Mouse (Mus musculus) MEL (cell line): ENCODE measurements around the gene Frmd4a. TPM values are rescaled to one million over a fixed set of nuclear protein-coding genes. Genes with fewer than 3 reads are reported as not detected.

Source experiments
- DNase-seq: peaks from one replicate; pipeline ENCODE4 v3.0.0; 2011; ENCODE audit warnings: low read depth, low spot score
- H3K27ac ChIP-seq: 2 replicates; pipeline ENCODE4 v1.5.1; 2012; ENCODE audit warnings: low read depth, mild to moderate bottlenecking, control low read depth, low read length, moderate library complexity; ENCODE audit not compliant: control insufficient read depth
- H3K27me3 ChIP-seq, 2 experiments: fragments of 150-350 bp in 1 of 2; sonication (generic) in 1 of 2; 2 replicates each; pipeline ENCODE4 v1.6.1; 2012; ENCODE audit warnings: low read length in 2 of 2, mild to moderate bottlenecking in 2 of 2, improper control_type of control experiment in 1 of 2, moderate library complexity in 1 of 2; ENCODE audit not compliant: insufficient read depth in 2 of 2, control insufficient read depth in 1 of 2
- H3K36me3 ChIP-seq, 2 experiments: 2 replicates each; pipeline ENCODE4 v1.6.1; 2012 to 2014; ENCODE audit warnings: low read length in 2 of 2, improper control_type of control experiment in 1 of 2, inconsistent platforms in 1 of 2, mild to moderate bottlenecking in 1 of 2; ENCODE audit not compliant: insufficient read depth in 2 of 2, control insufficient read depth in 1 of 2
- H3K4me1 ChIP-seq, 2 experiments: fragments of 150-350 bp in 1 of 2; sonication (generic) in 1 of 2; 2 replicates each; pipeline ENCODE4 v1.6.1; 2012; ENCODE audit warnings: low read length in 2 of 2, improper control_type of control experiment in 1 of 2, mild to moderate bottlenecking in 1 of 2; ENCODE audit not compliant: insufficient read depth in 2 of 2, control insufficient read depth in 1 of 2
- H3K4me3 ChIP-seq, 2 experiments: fragments of 150-350 bp in 1 of 2; sonication (generic) in 1 of 2; 2 replicates each; pipeline ENCODE4 v1.5.1; 2012; ENCODE audit warnings: low read depth in 2 of 2, low read length in 2 of 2, mild to moderate bottlenecking in 2 of 2, moderate library complexity in 2 of 2, control low read depth in 1 of 2, improper control_type of control experiment in 1 of 2; ENCODE audit not compliant: control insufficient read depth in 1 of 2, insufficient read depth in 1 of 2
- H3K79me2 ChIP-seq: 2 replicates; pipeline ENCODE4 v1.6.1; 2012; ENCODE audit warnings: mild to moderate bottlenecking, low read length, moderate library complexity; ENCODE audit not compliant: control insufficient read depth, poor library complexity, insufficient read depth
- H3K9ac ChIP-seq: 2 replicates; pipeline ENCODE4 v1.6.1; 2012; ENCODE audit warnings: low read depth, mild to moderate bottlenecking, control low read depth, low read length, moderate library complexity; ENCODE audit not compliant: control insufficient read depth, poor library complexity, severe bottlenecking
- H3K9me3 ChIP-seq: fragments of 150-350 bp; sonication (generic); replicated peaks from 2 replicates; pipeline ENCODE4 v1.6.1; 2012; ENCODE audit warnings: mild to moderate bottlenecking, low read length, improper control_type of control experiment, moderate library complexity; ENCODE audit not compliant: insufficient read depth
- ETS1 ChIP-seq: IDR thresholded peaks from 2 replicates; pipeline ENCODE4 v1.6.1; 2012; ENCODE audit warnings: low read depth, mild to moderate bottlenecking, inconsistent platforms, low read length, improper control_type of control experiment, moderate library complexity
- GATA1 ChIP-seq: IDR thresholded peaks from 2 replicates; pipeline ENCODE4 v1.6.1; 2011; ENCODE audit warnings: low read depth, low read length, improper control_type of control experiment
- HCFC1 ChIP-seq: IDR thresholded peaks from 2 replicates; pipeline ENCODE4 v1.6.1; 2012; ENCODE audit warnings: low read depth, mild to moderate bottlenecking, inconsistent platforms, low read length, improper control_type of control experiment, moderate library complexity
- KAT2A ChIP-seq: conservative IDR thresholded peaks from 2 replicates; pipeline ENCODE4 v1.6.1; 2012; ENCODE audit warnings: low read depth, low read length, improper control_type of control experiment, inconsistent platforms
- MAX ChIP-seq: IDR thresholded peaks from 2 replicates; pipeline ENCODE4 v1.6.1; 2011; ENCODE audit warnings: low read length, improper control_type of control experiment
- MEF2A ChIP-seq: IDR thresholded peaks from 2 replicates; pipeline ENCODE4 v1.6.1; 2014; ENCODE audit warnings: low read depth, mild to moderate bottlenecking, inconsistent platforms, low read length, improper control_type of control experiment; ENCODE audit not compliant: poor library complexity, insufficient replicate concordance, severe bottlenecking; ENCODE audit errors: extremely low read depth
- MXI1 ChIP-seq: IDR thresholded peaks from 2 replicates; pipeline ENCODE4 v1.6.1; 2011; ENCODE audit warnings: mild to moderate bottlenecking, low read depth, low read length, improper control_type of control experiment
- MYB ChIP-seq: IDR thresholded peaks from 2 replicates; pipeline ENCODE4 v1.6.1; 2011; ENCODE audit warnings: mild to moderate bottlenecking, low read depth, low read length, improper control_type of control experiment
- TAL1 ChIP-seq: IDR thresholded peaks from 2 replicates; pipeline ENCODE4 v1.6.1; 2012; ENCODE audit warnings: mild to moderate bottlenecking, inconsistent platforms, low read length, moderate library complexity, mixed read lengths
- TCF12 ChIP-seq: IDR thresholded peaks from 2 replicates; pipeline ENCODE4 v1.6.1; 2014; ENCODE audit warnings: low read depth, mild to moderate bottlenecking, inconsistent platforms, low read length, improper control_type of control experiment, moderate library complexity
- ZKSCAN1 ChIP-seq: IDR thresholded peaks from 2 replicates; pipeline ENCODE4 v1.6.1; 2012; ENCODE audit warnings: low read depth, mild to moderate bottlenecking, inconsistent platforms, low read length, improper control_type of control experiment, moderate library complexity
- polyA plus RNA-seq, 2 experiments: library from polyadenylated mRNA; stranded (reverse) in 1 of 2; unstranded in 1 of 2; fragments of >175 nt in 1 of 2; fragments of >200 nt in 1 of 2; gene quantifications; 2 replicates each; pipeline versions ENCODE4 v1.2.1 to v1.2.4; 2012; ENCODE audit warnings: low replicate concordance in 2 of 2, low read depth in 1 of 2; ENCODE audit not compliant: insufficient read length in 2 of 2, insufficient read depth in 1 of 2, missing spikeins in 1 of 2
- total RNA-seq: library from RNA; depleted of rRNA; stranded (reverse); fragments of 300-350 nt; gene quantifications from 2 replicates; pipeline ENCODE4 v1.2.3, GENCODE M21; 2012

The Frmd4a gene
- total and polyA plus RNA-seq, 3 experiments = 6.4 to 14.4 TPM; not detected in 1

GRCm38 (mm10) chr2:4299593-4299992, 282.1 kb downstream of the Frmd4a start:
- H3K9me3 ChIP-seq = no peaks in the 10 kb centered on the region
- no peak overlapping the region for H3K9ac ChIP-seq
- H3K79me2 ChIP-seq = no peaks in the 10 kb centered on the region
- H3K27me3 ChIP-seq = peaks cover 0 to 2% of the 10 kb centered on the region in 2 experiments; a peak in 2 of 4 replicates
- H3K4me3 ChIP-seq = no peak overlapping the region
- TF ChIP-seq TAL1 (no peak), MXI1 (no peak), MEF2A (no peak), MAX (no peak), KAT2A (no peak), ZKSCAN1 (no peak), TCF12 (no peak)
- TF ChIP-seq, all 39 proteins: peak for 0
- DNase-seq = no peak
- no peaks in the 10 kb centered on the region for H3K36me3 ChIP-seq
- H3K4me1 ChIP-seq = no peaks in the 10 kb centered on the region
- no peak overlapping the region for H3K27ac ChIP-seq

GRCm38 (mm10) chr2:4300383-4300811, 282.9 kb downstream of the Frmd4a start:
- H3K36me3 ChIP-seq = no peaks in the 10 kb centered on the region
- H3K9ac ChIP-seq = no peak overlapping the region
- no peaks in the 10 kb centered on the region for H3K79me2 ChIP-seq
- no peak overlapping the region for H3K27ac ChIP-seq
- no peaks in the 10 kb centered on the region for H3K9me3 ChIP-seq
- TF ChIP-seq ETS1 = no peak
- no peak for TF ChIP-seq ZKSCAN1
- no peak overlapping the region for H3K4me3 ChIP-seq
- peaks cover 0 to 2% of the 10 kb centered on the region in 2 experiments; a peak in 2 of 4 replicates for H3K27me3 ChIP-seq
- DNase-seq = no peak
- H3K4me1 ChIP-seq = no peaks in the 10 kb centered on the region

- H3K4me1 ChIP-seq = no peaks in the 10 kb centered on the region
- DNase-seq = no peak
- no peak overlapping the region for H3K4me3 ChIP-seq
- no peak overlapping the region for H3K9ac ChIP-seq
- H3K27ac ChIP-seq = no peak overlapping the region
- H3K79me2 ChIP-seq = no peaks in the 10 kb centered on the region
- H3K9me3 ChIP-seq = no peaks in the 10 kb centered on the region
- peaks cover 0 to 2% of the 10 kb centered on the region in 2 experiments; a peak in 2 of 4 replicates for H3K27me3 ChIP-seq
- TF ChIP-seq HCFC1 (no peak), MYB (no peak), GATA1 (no peak)
- no peaks in the 10 kb centered on the region for H3K36me3 ChIP-seq
Measured at GRCm38 (mm10) chr2:4300816-4301215, 283.3 kb downstream of the Frmd4a start.
